In genomic region chr6:83350172-83350571, GRCm38 (mm10) we compare ENCODE assay signal across 8 mouse cellular contexts. TPM values are rescaled to one million over a fixed set of nuclear protein-coding genes. Genes with fewer than 3 reads are reported as not detected.
DNase-seq lines count a peak whose midpoint lies in the region; ATAC-seq and TF ChIP-seq lines count a peak whose summit lies in the region.

No protein-coding gene starts in this region.

- no peak overlapping the region for H3K27ac ChIP-seq in lung, embryonic 14.5 days (ENCODE audit: low read depth)
- no peak overlapping the region for H3K27ac ChIP-seq in embryonic facial prominence, embryonic 13.5 days
- H3K27ac ChIP-seq in intestine, embryonic 15.5 days, result no peak overlapping the region
- H3K27ac ChIP-seq in neural tube, embryonic 13.5 days (replicated peaks), result no peak overlapping the region

- TF ChIP-seq CTCF in lung, embryonic 14.5 days (IDR thresholded peaks at IDR 0.05; ENCODE audit: low read depth), result no peak

- H3K4me1 ChIP-seq in lung, embryonic 14.5 days (ENCODE audit: insufficient read depth), result no peaks in the 10 kb centered on the region
- peaks cover 18% of the 10 kb centered on the region for H3K4me1 ChIP-seq in embryonic facial prominence, embryonic 13.5 days
- peaks cover 10% of the 10 kb centered on the region for H3K4me1 ChIP-seq in intestine, embryonic 15.5 days (replicated peaks)
- H3K4me1 ChIP-seq in neural tube, embryonic 13.5 days (replicated peaks), result peaks cover 15% of the 10 kb centered on the region

- H3K4me2 ChIP-seq in lung, embryonic 14.5 days, result peak overlapping the region; percentile 80
- peak overlapping the region; percentile 85 for H3K4me2 ChIP-seq in embryonic facial prominence, embryonic 13.5 days
- H3K4me2 ChIP-seq in intestine, embryonic 15.5 days (replicated peaks), result peak overlapping the region; percentile 63
- H3K4me2 ChIP-seq in neural tube, embryonic 13.5 days, result peak overlapping the region; percentile 93

- H3K27me3 ChIP-seq in lung, embryonic 14.5 days (ENCODE audit: insufficient read depth, low read length), result no peaks in the 10 kb centered on the region
- H3K27me3 ChIP-seq in embryonic facial prominence, embryonic 13.5 days, result no peaks in the 10 kb centered on the region
- no peaks in the 10 kb centered on the region for H3K27me3 ChIP-seq in intestine, embryonic 15.5 days (replicated peaks)
- H3K27me3 ChIP-seq in neural tube, embryonic 13.5 days, result no peaks in the 10 kb centered on the region

- no peak for ATAC-seq in lung, embryonic 14.5 days (ENCODE audit: insufficient read depth)
- no peak for ATAC-seq in embryonic facial prominence, embryonic 13.5 days (ENCODE audit: insufficient number of reproducible peaks, insufficient read depth, low FRiP score, low TSS enrichment, low read depth)
- no peak for ATAC-seq in intestine, embryonic 15.5 days
- no peak for ATAC-seq in neural tube, embryonic 13.5 days (ENCODE audit: low read depth)

- WGBS in lung, embryonic 14.5 days, result 77% methylated on average over 7 of the region's 7 CpGs
- 84% methylated on average over 7 of the region's 7 CpGs for WGBS in embryonic facial prominence, embryonic 13.5 days
- WGBS in intestine, embryonic 15.5 days, result 78% methylated on average over 7 of the region's 7 CpGs
- 83% methylated on average over 7 of the region's 7 CpGs for WGBS in neural tube, embryonic 13.5 days

- H3K9me3 ChIP-seq in lung, embryonic 14.5 days (ENCODE audit: low read depth, low read length), result no peaks in the 10 kb centered on the region
- H3K9me3 ChIP-seq in embryonic facial prominence, embryonic 13.5 days, result no peaks in the 10 kb centered on the region
- no peaks in the 10 kb centered on the region for H3K9me3 ChIP-seq in intestine, embryonic 15.5 days
- no peaks in the 10 kb centered on the region for H3K9me3 ChIP-seq in neural tube, embryonic 13.5 days

- peak overlapping the region; percentile 61 for H3K4me3 ChIP-seq in lung, embryonic 14.5 days (ENCODE audit: low read depth, low read length)
- H3K4me3 ChIP-seq in embryonic facial prominence, embryonic 13.5 days, result peak overlapping the region; percentile 88
- H3K4me3 ChIP-seq in intestine, embryonic 15.5 days (replicated peaks), result peak overlapping the region; percentile 95
- peak overlapping the region; percentile 86 for H3K4me3 ChIP-seq in neural tube, embryonic 13.5 days

- no peak for DNase-seq in lung, embryonic 14.5 days
- DNase-seq in lung, postnatal 10 days, result no peak
- no peak for DNase-seq in embryo, embryonic 9.5 days (ENCODE audit: extremely low spot score)
- no peak for DNase-seq in urinary bladder, adult 18-20 months (ENCODE audit: low spot score in 2 of 2)
- DNase-seq in thymus, postnatal 10 days (ENCODE audit: low spot score in 2 of 2), result no peak

- peak overlapping the region; percentile 79 for H3K9ac ChIP-seq in lung, embryonic 14.5 days
- peak overlapping the region; percentile 93 for H3K9ac ChIP-seq in embryonic facial prominence, embryonic 13.5 days
- peak overlapping the region; percentile 96 for H3K9ac ChIP-seq in intestine, embryonic 15.5 days
- H3K9ac ChIP-seq in neural tube, embryonic 13.5 days, result peak overlapping the region; percentile 92

- peaks cover 26% of the 10 kb centered on the region for H3K36me3 ChIP-seq in lung, embryonic 14.5 days (ENCODE audit: insufficient read depth)
- H3K36me3 ChIP-seq in embryonic facial prominence, embryonic 13.5 days, result peaks cover 34% of the 10 kb centered on the region
- peaks cover 4% of the 10 kb centered on the region for H3K36me3 ChIP-seq in intestine, embryonic 15.5 days
- peaks cover 27% of the 10 kb centered on the region for H3K36me3 ChIP-seq in neural tube, embryonic 13.5 days

RNA-seq across cellular contexts. Expression of gene Bola3, which starts 1.2 kb away (rescaled TPM):
- polyA plus RNA-seq in lung, embryonic 14.5 days (2014; fragmentation: Nextera tagmentation; extraction: Ambion mirVana), result 144 and 151 TPM in 2 replicates
- polyA plus RNA-seq in embryonic facial prominence, embryonic 13.5 days (2015; fragmentation: Nextera tagmentation; extraction: Ambion mirVana), result 115 and 121 TPM in 2 replicates
- 183 and 188 TPM in 2 replicates for polyA plus RNA-seq in intestine, embryonic 15.5 days (2015; fragmentation: Nextera tagmentation; extraction: Ambion mirVana)
- 68.5 and 70.4 TPM in 2 replicates for polyA plus RNA-seq in neural tube, embryonic 13.5 days (2015; fragmentation: Nextera tagmentation; extraction: Ambion mirVana)

RNA-seq across cellular contexts. Expression of gene Mob1a, which starts 24.4 kb away (rescaled TPM):
- 93.1 and 93.6 TPM in 2 replicates for polyA plus RNA-seq in lung, embryonic 14.5 days (2014; fragmentation: Nextera tagmentation; extraction: Ambion mirVana)
- polyA plus RNA-seq in embryonic facial prominence, embryonic 13.5 days (2015; fragmentation: Nextera tagmentation; extraction: Ambion mirVana), result 60.1 and 65.1 TPM in 2 replicates
- 56.7 and 63.9 TPM in 2 replicates for polyA plus RNA-seq in intestine, embryonic 15.5 days (2015; fragmentation: Nextera tagmentation; extraction: Ambion mirVana)
- polyA plus RNA-seq in neural tube, embryonic 13.5 days (2015; fragmentation: Nextera tagmentation; extraction: Ambion mirVana), result 29.2 and 32.8 TPM in 2 replicates

RNA-seq across cellular contexts. Expression of gene Mthfd2, which starts 24.5 kb away (rescaled TPM):
- polyA plus RNA-seq in lung, embryonic 14.5 days (2014; fragmentation: Nextera tagmentation; extraction: Ambion mirVana), result 41.6 and 47.3 TPM in 2 replicates
- 36.3 and 37.0 TPM in 2 replicates for polyA plus RNA-seq in embryonic facial prominence, embryonic 13.5 days (2015; fragmentation: Nextera tagmentation; extraction: Ambion mirVana)
- 38.4 and 42.0 TPM in 2 replicates for polyA plus RNA-seq in intestine, embryonic 15.5 days (2015; fragmentation: Nextera tagmentation; extraction: Ambion mirVana)
- polyA plus RNA-seq in neural tube, embryonic 13.5 days (2015; fragmentation: Nextera tagmentation; extraction: Ambion mirVana), result 27.6 and 27.8 TPM in 2 replicates
